Mouse (Mus musculus) ES-E14 (cell line): ENCODE data around the gene Chpf2. TPM values are rescaled to one million over a fixed set of nuclear protein-coding genes. Genes with fewer than 3 reads are reported as not detected.

Source experiments
- DNase-seq: peaks from one replicate; pipeline ENCODE4 v3.0.0-alpha.2; 2013; ENCODE audit warnings: low read depth, low spot score
- H3K27ac ChIP-seq: 2 replicates; pipeline ENCODE4 v1.5.1; 2012; ENCODE audit warnings: low read depth, mild to moderate bottlenecking, low read length, moderate library complexity, mixed read lengths; ENCODE audit not compliant: poor library complexity, insufficient read depth, severe bottlenecking
- H3K36me3 ChIP-seq: 2 replicates; pipeline ENCODE4 v1.6.1; 2012; ENCODE audit warnings: mild to moderate bottlenecking, low read length, moderate library complexity, mixed read lengths; ENCODE audit not compliant: control insufficient read depth, poor library complexity, insufficient read depth, severe bottlenecking
- H3K4me1 ChIP-seq, 2 experiments: fragments of 150-350 bp in 1 of 2; sonication (generic) in 1 of 2; 2 replicates each; pipeline ENCODE4 v1.6.1; 2012; ENCODE audit warnings: low read length in 2 of 2, mild to moderate bottlenecking in 1 of 2, mixed read lengths in 1 of 2; ENCODE audit not compliant: control insufficient read depth in 2 of 2, insufficient read depth in 2 of 2, poor library complexity in 1 of 2
- H3K4me3 ChIP-seq, 2 experiments: fragments of 150-350 bp in 1 of 2; sonication (generic) in 1 of 2; 2 replicates each; pipeline ENCODE4 v1.5.1; 2012; ENCODE audit warnings: low read length in 2 of 2, low read depth in 1 of 2, mild to moderate bottlenecking in 1 of 2, mixed read lengths in 1 of 2; ENCODE audit not compliant: insufficient read depth in 1 of 2, poor library complexity in 1 of 2, severe bottlenecking in 1 of 2
- H3K9ac ChIP-seq: 2 replicates; pipeline ENCODE4 v1.6.1; 2012; ENCODE audit warnings: low read depth, mild to moderate bottlenecking, low read length, mixed read lengths; ENCODE audit not compliant: poor library complexity, insufficient read depth, severe bottlenecking
- H3K9me3 ChIP-seq: fragments of 150-350 bp; sonication (generic); 2 replicates; pipeline ENCODE4 v1.6.1; 2012; ENCODE audit warnings: low read depth, mild to moderate bottlenecking, low read length; ENCODE audit not compliant: control insufficient read depth, insufficient read depth
- CHD2 ChIP-seq: IDR thresholded peaks from 2 replicates; pipeline ENCODE4 v1.6.1; 2014; ENCODE audit warnings: mild to moderate bottlenecking, low read depth, low read length, inconsistent platforms
- HCFC1 ChIP-seq: IDR thresholded peaks from 2 replicates; pipeline ENCODE4 v1.6.1; 2012; ENCODE audit warnings: low read length, inconsistent platforms, borderline replicate concordance; ENCODE audit not compliant: insufficient read depth
- MAFK ChIP-seq: IDR thresholded peaks from 2 replicates; pipeline ENCODE4 v1.6.1; 2014; ENCODE audit warnings: mild to moderate bottlenecking, low read depth, low read length, inconsistent platforms; ENCODE audit not compliant: insufficient read depth
- ZC3H11A ChIP-seq: IDR thresholded peaks from 2 replicates; pipeline ENCODE4 v1.6.1; 2012; ENCODE audit warnings: low read depth, mild to moderate bottlenecking, inconsistent platforms, low read length, borderline replicate concordance
- ZNF384 ChIP-seq: IDR thresholded peaks from 2 replicates; pipeline ENCODE4 v1.6.1; 2012; ENCODE audit warnings: low read depth, low read length, inconsistent platforms
- in situ Hi-C, 2 experiments: fragments of 600-800 bp; cut with MboI; formaldehyde crosslinking; loops; one replicate each; pipeline ENCODE4 v1.15.1; 2025; ENCODE audit warnings: low sequenced_read_pairs in 2 of 2, inconsistent platforms in 1 of 2; ENCODE audit not compliant: unreplicated experiment in 2 of 2
- total RNA-seq: library from RNA; depleted of rRNA; stranded (reverse); fragments of 300-350 nt; gene quantifications from 2 replicates; pipeline ENCODE4 v1.2.3, GENCODE M21; 2012

The Chpf2 gene
- total RNA-seq, 1 experiment: 23.7 TPM

- H3K4me1 ChIP-seq: peaks cover under 1 to 11% of the 10 kb centered on the region in 2 experiments; a peak in 1 of 4 replicates
- H3K36me3 ChIP-seq: no peaks in the 10 kb centered on the region
- peak overlapping the region; percentile 66 to 67 for H3K4me3 ChIP-seq
- TF ChIP-seq ZC3H11A: no peak
- TF ChIP-seq HCFC1: no peak
- TF ChIP-seq CHD2: no peak
- TF ChIP-seq ZNF384: no peak
- TF ChIP-seq MAFK: no peak
- in situ Hi-C loops: no loop called here
- no peak for DNase-seq
- H3K9me3 ChIP-seq: no peaks in the 10 kb centered on the region
- H3K27ac ChIP-seq: no peak overlapping the region
- no peak overlapping the region for H3K9ac ChIP-seq
These were observed 16.3 kb downstream of the Chpf2 start for GRCm38 (mm10) chr5:24602751-24603343.

- Histone ChIP-seq H3K27ac (no peak overlapping the region), H3K9ac (no peak overlapping the region), H3K9me3 (no peaks in the 10 kb centered on the region), H3K4me3 (no peak overlapping the region), H3K4me1 (peaks cover 0 to 8% of the 10 kb centered on the region in 2 experiments; a peak in 1 of 4 replicates), H3K36me3 (no peaks in the 10 kb centered on the region)
- TF ChIP-seq ZNF384 (no peak), MAFK (no peak), ZC3H11A (no peak), HCFC1 (no peak), CHD2 (no peak)
- DNase-seq: no peak
- in situ Hi-C loops: no loop called here
These were observed 17.0 kb downstream of the Chpf2 start for GRCm38 (mm10) chr5:24603431-24604010.

GRCm38 (mm10) chr5:24604080-24604655, 17.6 kb downstream of the Chpf2 start:
- Histone ChIP-seq H3K27ac (no peak overlapping the region), H3K4me1 (peaks cover 0 to 7% of the 10 kb centered on the region in 2 experiments; a peak in 1 of 4 replicates), H3K9ac (peak overlapping the region; percentile 53; the same call in 1 of the 2 replicates), H3K9me3 (no peaks in the 10 kb centered on the region), H3K36me3 (no peaks in the 10 kb centered on the region), H3K4me3 (peak overlapping the region; percentile 64 to 72; a peak in 3 of 4 replicates)
- TF ChIP-seq HCFC1: no peak
- TF ChIP-seq ZNF384: no peak
- TF ChIP-seq CHD2: no peak
- no peak for TF ChIP-seq ZC3H11A
- TF ChIP-seq MAFK: no peak
- no peak for DNase-seq
- in situ Hi-C loops: no loop called here

GRCm38 (mm10) chr5:24604656-24605100, 18.1 kb downstream of the Chpf2 start:
- Histone ChIP-seq H3K27ac (no peak overlapping the region), H3K4me3 (peak overlapping the region; percentile 64 to 72), H3K9me3 (no peaks in the 10 kb centered on the region), H3K4me1 (peaks cover 0 to 6% of the 10 kb centered on the region in 2 experiments; a peak in 1 of 4 replicates), H3K36me3 (no peaks in the 10 kb centered on the region), H3K9ac (peak overlapping the region; percentile 53)
- in situ Hi-C loops: no loop called here
- TF ChIP-seq MAFK (no peak), HCFC1 (no peak), ZNF384 (no peak)
- no peak for DNase-seq
